Mouse (Mus musculus): ENCODE measurements around the gene Mob3c. TPM values are rescaled to one million over a fixed set of nuclear protein-coding genes. Genes with fewer than 3 reads are reported as not detected.

Gene Mob3c
- polyA plus RNA-seq, 1 experiment from 2014 or later = 10.2 TPM

DNA sequence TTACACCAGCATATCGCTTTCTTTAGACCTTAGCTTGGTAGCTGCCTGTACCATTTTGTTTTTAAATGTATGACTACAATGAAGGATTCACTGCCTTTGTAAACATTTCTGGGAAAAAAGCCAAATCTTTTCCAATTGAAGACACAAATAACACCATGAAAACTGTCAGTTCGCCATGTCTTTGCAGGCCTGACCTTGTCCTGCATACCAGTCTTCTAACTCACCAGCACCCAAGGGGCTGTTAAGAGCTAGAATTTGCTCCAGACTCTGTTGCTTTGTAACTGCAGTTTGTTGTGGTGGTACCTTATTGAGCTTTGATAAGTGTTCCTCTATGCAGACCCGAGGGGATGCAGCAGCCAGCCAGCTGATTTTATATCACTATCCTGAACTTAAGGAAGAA, 27.9 kb upstream of the Mob3c start:
- H3K36me3 ChIP-seq (ENCODE audit: control insufficient read depth, insufficient read depth) = peaks cover 18% of the 10 kb centered on the region; the same call in 1 of the 2 replicates

DNA sequence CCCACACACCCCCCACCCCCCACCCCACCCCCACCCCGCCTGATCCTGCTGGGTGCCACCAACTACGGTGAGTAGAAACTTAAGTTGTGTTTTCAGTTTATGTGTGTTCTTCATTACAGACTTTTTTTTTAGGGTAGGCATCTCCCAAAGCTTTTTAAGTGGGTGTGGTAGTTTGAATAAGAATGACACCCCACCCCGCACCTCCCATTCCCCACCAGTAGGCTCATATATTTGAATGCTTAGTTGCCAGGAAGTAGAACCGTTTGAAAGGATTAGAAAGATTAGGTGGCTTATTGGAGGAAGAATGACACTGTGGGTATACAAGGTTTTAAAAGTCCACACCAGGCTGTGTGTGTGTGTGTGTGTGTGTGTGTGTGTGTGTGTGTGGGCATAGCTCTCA, 15.6 kb upstream of the Mob3c start:
- no peaks in the 10 kb centered on the region for H3K36me3 ChIP-seq (ENCODE audit: control insufficient read depth, insufficient read depth)
- ATAC-seq (ENCODE audit: low read depth) = no peak
- H3K4me2 ChIP-seq (ENCODE audit: low read depth, low read length) = no peak overlapping the region
- WGBS (ENCODE audit: insufficient replicate concordance) = 75% methylated on average over 4 of the region's 4 CpGs
- H3K27me3 ChIP-seq (ENCODE audit: control insufficient read depth, insufficient read depth, low read depth, low read length) = no peaks in the 10 kb centered on the region
- H3K4me3 ChIP-seq (ENCODE audit: low read depth, low read length) = no peak overlapping the region
- H3K9me3 ChIP-seq (replicated peaks; ENCODE audit: control insufficient read depth, low read length) = no peaks in the 10 kb centered on the region
- no peak overlapping the region for H3K27ac ChIP-seq (ENCODE audit: low read length)
- H3K9ac ChIP-seq (ENCODE audit: low read depth, low read length) = no peak overlapping the region
- H3K4me1 ChIP-seq (ENCODE audit: control insufficient read depth, low read depth, low read length) = no peaks in the 10 kb centered on the region

More for the DNA sequence above, 27.9 kb upstream of the Mob3c start:
- Histone ChIP-seq H3K4me1 (ENCODE audit: control insufficient read depth, low read depth, low read length) (no peaks in the 10 kb centered on the region), H3K4me3 (ENCODE audit: low read depth, low read length) (no peak overlapping the region), H3K27me3 (ENCODE audit: control insufficient read depth, insufficient read depth, low read depth, low read length) (no peaks in the 10 kb centered on the region), H3K27ac (ENCODE audit: low read length) (no peak overlapping the region), H3K9ac (ENCODE audit: low read depth, low read length) (no peak overlapping the region), H3K9me3 (replicated peaks; ENCODE audit: control insufficient read depth, low read length) (no peaks in the 10 kb centered on the region), H3K4me2 (ENCODE audit: low read depth, low read length) (no peak overlapping the region)
- no peak for ATAC-seq (ENCODE audit: low read depth)
- WGBS (ENCODE audit: insufficient replicate concordance) = 78% methylated on average over 3 of the region's 3 CpGs

DNA sequence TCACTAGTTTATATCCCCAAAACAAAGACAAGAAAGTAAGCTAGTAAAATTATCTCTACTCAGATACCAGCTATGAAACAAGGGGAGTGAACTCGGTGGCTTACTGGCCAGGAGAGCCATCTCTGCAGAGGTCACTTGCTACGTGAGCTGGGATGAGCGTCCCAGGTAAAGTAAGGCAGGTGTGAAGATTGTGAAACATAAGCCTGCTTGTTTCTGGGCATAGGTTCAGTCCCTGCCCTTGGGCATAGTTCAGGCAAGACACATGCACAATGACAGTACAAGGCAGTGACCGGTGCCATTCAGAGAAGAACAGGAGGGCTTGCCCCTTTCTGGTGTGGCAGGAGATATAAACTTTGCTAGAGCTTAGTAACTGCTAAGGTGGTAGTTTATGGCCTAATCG, 12.3 kb upstream of the Mob3c start:
- no peaks in the 10 kb centered on the region for H3K27me3 ChIP-seq (ENCODE audit: control insufficient read depth, insufficient read depth, low read depth, low read length)
- H3K36me3 ChIP-seq (ENCODE audit: control insufficient read depth, insufficient read depth) = no peaks in the 10 kb centered on the region
- no peak overlapping the region for H3K4me3 ChIP-seq (ENCODE audit: low read depth, low read length)
- H3K9me3 ChIP-seq (replicated peaks; ENCODE audit: control insufficient read depth, low read length) = no peaks in the 10 kb centered on the region
- H3K4me1 ChIP-seq (ENCODE audit: control insufficient read depth, low read depth, low read length) = no peaks in the 10 kb centered on the region
- ATAC-seq (ENCODE audit: low read depth) = no peak
- no peak overlapping the region for H3K4me2 ChIP-seq (ENCODE audit: low read depth, low read length)
- no peak overlapping the region for H3K9ac ChIP-seq (ENCODE audit: low read depth, low read length)
- H3K27ac ChIP-seq (ENCODE audit: low read length) = no peak overlapping the region
- WGBS (ENCODE audit: insufficient replicate concordance) = 83% methylated on average over 5 of the region's 5 CpGs

DNA sequence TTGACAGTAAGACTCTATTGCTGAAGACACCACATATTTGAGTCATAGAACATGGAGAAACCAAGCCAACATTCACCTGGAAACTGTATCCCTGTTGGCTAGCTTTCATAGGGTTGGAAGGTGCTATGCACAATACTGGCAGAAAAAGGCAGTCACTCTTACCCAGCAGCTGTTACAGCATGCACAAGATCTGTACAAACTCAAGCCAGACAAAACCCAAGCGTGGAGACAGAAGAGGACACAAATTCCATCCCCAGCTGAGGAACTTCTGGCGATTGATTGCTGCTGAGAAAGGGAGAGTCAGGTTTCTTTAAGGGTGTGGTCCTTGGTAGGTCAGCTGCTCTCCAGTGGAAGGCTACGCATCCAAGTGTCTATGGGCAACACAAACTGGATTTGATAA, 7.7 kb upstream of the Mob3c start:
- WGBS (ENCODE audit: insufficient replicate concordance) = 44% methylated on average over 3 of the region's 3 CpGs
- no peak for ATAC-seq (ENCODE audit: low read depth)
- peaks cover 23% of the 10 kb centered on the region for H3K4me1 ChIP-seq (ENCODE audit: control insufficient read depth, low read depth, low read length)

DNA sequence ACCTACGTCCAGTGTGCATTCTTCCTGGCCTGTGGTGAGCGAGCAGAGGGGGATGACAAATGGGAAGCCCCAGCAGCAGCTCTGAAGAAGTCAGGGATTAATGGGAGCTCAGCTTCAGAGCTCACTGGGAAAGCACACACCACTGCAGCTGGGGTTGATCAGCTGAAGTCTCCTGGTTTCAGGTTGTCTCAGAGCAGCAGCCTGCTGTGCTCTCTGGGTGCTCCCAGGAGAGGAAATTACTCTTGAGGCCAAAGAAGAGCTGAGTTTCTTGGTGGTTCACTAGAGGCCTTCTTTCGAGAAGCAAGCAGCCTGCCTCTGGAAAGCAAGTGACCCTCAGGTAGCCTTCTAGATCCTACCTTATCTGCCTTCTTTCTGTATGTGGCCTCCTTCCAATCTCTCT, 6.9 kb upstream of the Mob3c start:
- ATAC-seq (ENCODE audit: low read depth) = no peak
- Histone ChIP-seq H3K27ac (ENCODE audit: low read length) (no peak overlapping the region), H3K9ac (ENCODE audit: low read depth, low read length) (no peak overlapping the region), H3K27me3 (ENCODE audit: control insufficient read depth, insufficient read depth, low read depth, low read length) (no peaks in the 10 kb centered on the region), H3K36me3 (ENCODE audit: control insufficient read depth, insufficient read depth) (no peaks in the 10 kb centered on the region), H3K9me3 (replicated peaks; ENCODE audit: control insufficient read depth, low read length) (no peaks in the 10 kb centered on the region), H3K4me2 (ENCODE audit: low read depth, low read length) (no peak overlapping the region), H3K4me3 (ENCODE audit: low read depth, low read length) (no peak overlapping the region), H3K4me1 (ENCODE audit: control insufficient read depth, low read depth, low read length) (peaks cover 29% of the 10 kb centered on the region)
- 73% methylated on average over 3 of the region's 3 CpGs for WGBS (ENCODE audit: insufficient replicate concordance)

More for the DNA sequence above, 7.7 kb upstream of the Mob3c start:
- Histone ChIP-seq H3K4me2 (ENCODE audit: low read depth, low read length) (no peak overlapping the region), H3K27ac (ENCODE audit: low read length) (no peak overlapping the region), H3K9ac (ENCODE audit: low read depth, low read length) (no peak overlapping the region), H3K4me3 (ENCODE audit: low read depth, low read length) (no peak overlapping the region), H3K36me3 (ENCODE audit: control insufficient read depth, insufficient read depth) (no peaks in the 10 kb centered on the region), H3K27me3 (ENCODE audit: control insufficient read depth, insufficient read depth, low read depth, low read length) (no peaks in the 10 kb centered on the region), H3K9me3 (replicated peaks; ENCODE audit: control insufficient read depth, low read length) (no peaks in the 10 kb centered on the region)

DNA sequence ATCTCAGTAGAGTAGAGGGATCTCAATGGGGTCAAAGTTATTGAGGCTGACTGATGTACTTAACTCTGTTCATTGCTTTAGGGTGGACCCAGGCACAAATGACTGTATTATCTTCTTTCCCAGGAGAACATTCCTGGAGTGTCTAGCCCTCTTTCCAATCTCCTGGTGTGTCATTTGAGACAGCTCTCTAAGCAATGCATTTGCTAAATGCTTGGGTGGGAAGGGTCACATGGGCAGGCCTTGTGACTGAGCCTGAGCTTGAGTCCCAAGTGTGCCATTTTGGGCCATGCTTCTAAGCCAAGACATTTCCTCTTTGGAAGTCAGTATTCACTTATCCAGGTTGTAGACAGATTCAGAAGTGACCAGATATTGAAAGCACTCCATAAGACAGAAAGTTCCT, 6.5 kb upstream of the Mob3c start:
- no peak for ATAC-seq (ENCODE audit: low read depth)
- H3K27ac ChIP-seq (ENCODE audit: low read length) = no peak overlapping the region
- no peaks in the 10 kb centered on the region for H3K27me3 ChIP-seq (ENCODE audit: control insufficient read depth, insufficient read depth, low read depth, low read length)
- H3K4me1 ChIP-seq (ENCODE audit: control insufficient read depth, low read depth, low read length) = peaks cover 29% of the 10 kb centered on the region
- H3K9me3 ChIP-seq (replicated peaks; ENCODE audit: control insufficient read depth, low read length) = no peaks in the 10 kb centered on the region
- no peaks in the 10 kb centered on the region for H3K36me3 ChIP-seq (ENCODE audit: control insufficient read depth, insufficient read depth)
- H3K9ac ChIP-seq (ENCODE audit: low read depth, low read length) = no peak overlapping the region
- H3K4me3 ChIP-seq (ENCODE audit: low read depth, low read length) = no peak overlapping the region
- no peak overlapping the region for H3K4me2 ChIP-seq (ENCODE audit: low read depth, low read length)

DNA sequence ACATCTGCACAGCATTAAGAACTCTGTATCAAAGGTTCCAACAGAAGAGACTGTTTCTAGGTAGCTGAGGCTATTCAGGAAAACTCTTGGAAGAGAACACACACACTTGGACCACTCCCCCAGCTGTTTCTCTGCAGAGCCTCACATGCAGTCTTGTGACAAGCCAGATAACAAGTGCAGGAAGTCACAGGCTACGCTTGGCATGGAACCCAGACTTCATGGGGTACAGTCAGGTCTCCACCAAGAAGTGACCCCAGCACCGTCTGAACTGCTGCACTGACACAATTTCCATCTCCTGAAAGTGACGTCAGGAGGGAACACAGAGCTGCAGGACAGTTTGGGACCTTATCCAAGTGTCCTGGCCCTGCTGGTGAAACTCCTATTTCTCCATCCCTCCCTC, 6.0 kb upstream of the Mob3c start:
- no peak overlapping the region for H3K27ac ChIP-seq (ENCODE audit: low read length)
- 31% methylated on average over 3 of the region's 3 CpGs for WGBS (ENCODE audit: insufficient replicate concordance)
- H3K4me1 ChIP-seq (ENCODE audit: control insufficient read depth, low read depth, low read length) = peaks cover 30% of the 10 kb centered on the region
- H3K36me3 ChIP-seq (ENCODE audit: control insufficient read depth, insufficient read depth) = no peaks in the 10 kb centered on the region
- no peak for ATAC-seq (ENCODE audit: low read depth)
- H3K4me2 ChIP-seq (ENCODE audit: low read depth, low read length) = no peak overlapping the region
- H3K27me3 ChIP-seq (ENCODE audit: control insufficient read depth, insufficient read depth, low read depth, low read length) = no peaks in the 10 kb centered on the region
- no peak overlapping the region for H3K9ac ChIP-seq (ENCODE audit: low read depth, low read length)
- H3K9me3 ChIP-seq (replicated peaks; ENCODE audit: control insufficient read depth, low read length) = no peaks in the 10 kb centered on the region
- no peak overlapping the region for H3K4me3 ChIP-seq (ENCODE audit: low read depth, low read length)

DNA sequence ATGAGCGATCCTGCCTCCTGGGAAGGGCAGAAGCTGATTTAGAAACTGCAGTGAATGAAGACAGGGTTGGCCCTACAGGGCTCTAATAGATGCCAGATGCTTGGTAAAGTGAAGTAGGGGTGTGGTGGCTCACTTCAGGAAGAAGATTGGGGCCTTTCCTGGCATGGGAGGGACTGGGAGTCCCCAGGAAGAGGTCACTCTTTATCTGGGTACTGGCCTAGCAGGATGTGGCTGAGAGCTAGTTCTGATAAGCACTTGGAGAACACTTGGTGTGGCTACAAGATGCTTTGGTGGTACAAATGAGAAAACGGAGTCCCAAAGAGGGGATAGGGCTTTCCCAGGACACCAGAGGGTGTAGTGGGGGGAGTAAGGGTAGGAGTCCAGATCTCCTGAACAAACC, 3.7 kb upstream of the Mob3c start:
- ATAC-seq (ENCODE audit: low read depth) = peak; percentile 22
- Histone ChIP-seq H3K27ac (ENCODE audit: low read length) (peak overlapping the region; percentile 6; the same call in 1 of the 2 replicates), H3K36me3 (ENCODE audit: control insufficient read depth, insufficient read depth) (no peaks in the 10 kb centered on the region), H3K27me3 (ENCODE audit: control insufficient read depth, insufficient read depth, low read depth, low read length) (no peaks in the 10 kb centered on the region), H3K4me2 (ENCODE audit: low read depth, low read length) (peak overlapping the region; percentile 47), H3K9me3 (replicated peaks; ENCODE audit: control insufficient read depth, low read length) (no peaks in the 10 kb centered on the region), H3K4me3 (ENCODE audit: low read depth, low read length) (no peak overlapping the region), H3K9ac (ENCODE audit: low read depth, low read length) (no peak overlapping the region; the same call in 1 of the 2 replicates), H3K4me1 (ENCODE audit: control insufficient read depth, low read depth, low read length) (peaks cover 47% of the 10 kb centered on the region)
- 26% methylated on average over 2 of the region's 2 CpGs for WGBS (ENCODE audit: insufficient replicate concordance)

DNA sequence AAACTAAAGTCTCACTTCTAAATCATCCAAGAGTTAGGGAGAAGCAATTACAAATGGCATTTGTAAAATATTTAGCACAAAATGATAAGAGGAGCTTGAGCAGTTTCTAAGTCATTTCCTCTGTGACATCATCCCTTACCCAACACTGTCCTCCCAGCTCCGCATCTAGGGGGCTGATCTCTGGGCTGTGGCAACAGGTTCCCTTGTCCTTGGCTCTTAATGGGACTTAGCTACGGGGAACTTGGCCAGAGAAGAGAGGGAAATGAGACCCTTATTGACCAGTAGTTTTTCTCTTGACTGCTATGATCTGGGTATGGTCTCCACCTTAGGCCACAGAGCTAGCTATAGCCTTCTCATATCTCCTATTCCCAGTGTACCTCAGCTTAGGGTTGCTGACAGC, 2.6 kb upstream of the Mob3c start:
- no peak overlapping the region for H3K9ac ChIP-seq (ENCODE audit: low read depth, low read length)
- no peak for ATAC-seq (ENCODE audit: low read depth)
- peaks cover 58% of the 10 kb centered on the region for H3K4me1 ChIP-seq (ENCODE audit: control insufficient read depth, low read depth, low read length)
- no peaks in the 10 kb centered on the region for H3K27me3 ChIP-seq (ENCODE audit: control insufficient read depth, insufficient read depth, low read depth, low read length)
- H3K27ac ChIP-seq (ENCODE audit: low read length) = no peak overlapping the region
- no peak overlapping the region for H3K4me2 ChIP-seq (ENCODE audit: low read depth, low read length)
- H3K9me3 ChIP-seq (replicated peaks; ENCODE audit: control insufficient read depth, low read length) = no peaks in the 10 kb centered on the region
- 30% methylated on average over 2 of the region's 2 CpGs for WGBS (ENCODE audit: insufficient replicate concordance)
- H3K4me3 ChIP-seq (ENCODE audit: low read depth, low read length) = no peak overlapping the region
- no peaks in the 10 kb centered on the region for H3K36me3 ChIP-seq (ENCODE audit: control insufficient read depth, insufficient read depth)

Measured in liver, embryonic 16.5 days (tissue).